Mouse (Mus musculus) heart, embryonic 16.5 days (tissue): ENCODE measurements around the gene Olfr1277. TPM values are rescaled to one million over a fixed set of nuclear protein-coding genes. Genes with fewer than 3 reads are reported as not detected.

ENCODE experiments used
- polyA plus RNA-seq: library from polyadenylated mRNA; unstranded; fragments of >200 nt; fragmentation: Nextera tagmentation; extraction: Ambion mirVana; gene quantifications from 2 replicates; pipeline ENCODE4 v1.2.1, GENCODE M21; 2015

Olfr1277 gene
- polyA plus RNA-seq, 1 experiment from 2014 or later = not detected

Other genes with a start within 250 kb of the Olfr1277 start
- gene Gm13941, start 168.1 kb downstream of the Olfr1277 start, polyA plus RNA-seq = not detected in 2 replicates
- not detected in 2 replicates for gene Gm15130, start 121.2 kb downstream of the Olfr1277 start, polyA plus RNA-seq
- not detected in 2 replicates for gene 4930430A15Rik, start 44.5 kb downstream of the Olfr1277 start, polyA plus RNA-seq
- gene Olfr1275, start 38.8 kb downstream of the Olfr1277 start, polyA plus RNA-seq = not detected in 2 replicates
- not detected in 2 replicates for gene Olfr1276, start 19.6 kb downstream of the Olfr1277 start, polyA plus RNA-seq
- gene Olfr1278, start 16.0 kb upstream of the Olfr1277 start, polyA plus RNA-seq = not detected in 2 replicates
- gene Olfr1279, start 26.5 kb upstream of the Olfr1277 start, polyA plus RNA-seq = not detected in 2 replicates
- not detected in 2 replicates for gene Olfr1280, start 39.9 kb upstream of the Olfr1277 start, polyA plus RNA-seq
- not detected in 2 replicates for gene Olfr1281, start 52.4 kb upstream of the Olfr1277 start, polyA plus RNA-seq
- gene Olfr1282, start 62.0 kb upstream of the Olfr1277 start, polyA plus RNA-seq = not detected in 2 replicates
- gene Olfr1283, start 92.7 kb upstream of the Olfr1277 start, polyA plus RNA-seq = not detected in 2 replicates
- gene Olfr1284, start 101.4 kb upstream of the Olfr1277 start, polyA plus RNA-seq = not detected in 2 replicates
- gene Olfr1286, start 149.0 kb upstream of the Olfr1277 start, polyA plus RNA-seq = not detected in 2 replicates
- not detected in 2 replicates for gene Olfr1287, start 175.0 kb upstream of the Olfr1277 start, polyA plus RNA-seq
- gene Olfr1288, start 200.0 kb upstream of the Olfr1277 start, polyA plus RNA-seq = not detected in 2 replicates
- gene Olfr1289, start 206.7 kb upstream of the Olfr1277 start, polyA plus RNA-seq = not detected in 2 replicates
- not detected in 2 replicates for gene Olfr1290, start 219.7 kb upstream of the Olfr1277 start, polyA plus RNA-seq
- not detected in 2 replicates for gene Olfr1291-ps1, start 223.1 kb upstream of the Olfr1277 start, polyA plus RNA-seq